Mouse (Mus musculus): Measurements from ENCODE around the gene Ppm1e.
"Not testable (repeated sequence)": the region's sequence is repeated elsewhere in the genome, so short reads cannot be mapped to it uniquely, and the experiment has no call there.

The Ppm1e gene

DNA sequence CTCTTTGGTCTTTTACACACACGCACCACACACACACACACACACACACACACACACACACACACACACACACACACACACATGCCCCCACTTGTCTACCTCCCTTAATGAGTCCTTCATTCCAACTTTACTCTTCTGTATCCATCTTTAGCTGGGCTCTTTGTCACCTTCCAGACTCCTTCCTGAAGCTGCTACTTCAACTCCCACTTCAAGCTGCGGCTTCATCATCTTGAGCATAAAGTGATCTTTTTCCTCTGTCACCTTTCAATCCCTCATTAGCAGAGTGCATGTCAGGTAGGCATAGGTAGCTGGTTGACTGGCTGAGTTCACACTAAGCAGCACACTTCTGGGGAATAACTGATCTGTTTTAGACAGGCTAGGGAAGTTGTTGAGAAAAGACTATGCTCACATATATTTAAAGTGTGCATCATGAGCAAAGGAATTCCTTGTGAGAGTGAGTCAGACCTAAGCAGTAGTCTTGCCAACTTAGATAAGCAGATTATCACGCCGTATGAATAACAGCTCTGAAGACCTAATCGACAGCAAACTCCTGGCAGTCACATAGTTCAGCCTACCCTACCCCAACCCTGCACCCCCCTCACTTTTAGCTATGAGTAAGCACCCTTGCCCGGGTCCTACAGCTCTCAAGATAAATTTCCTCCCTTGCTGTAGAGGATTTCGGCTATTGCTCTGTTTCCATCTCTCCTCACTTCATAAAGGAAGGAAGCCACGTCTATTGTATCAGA, 49.3 kb downstream of the Ppm1e start:
- peak; percentile 51 for DNase-seq (ENCODE audit: low spot score)

GRCm38 (mm10) chr11:87299066-87299465, 59.8 kb downstream of the Ppm1e start:
- DNase-seq (ENCODE audit: low spot score) = no peak

DNA sequence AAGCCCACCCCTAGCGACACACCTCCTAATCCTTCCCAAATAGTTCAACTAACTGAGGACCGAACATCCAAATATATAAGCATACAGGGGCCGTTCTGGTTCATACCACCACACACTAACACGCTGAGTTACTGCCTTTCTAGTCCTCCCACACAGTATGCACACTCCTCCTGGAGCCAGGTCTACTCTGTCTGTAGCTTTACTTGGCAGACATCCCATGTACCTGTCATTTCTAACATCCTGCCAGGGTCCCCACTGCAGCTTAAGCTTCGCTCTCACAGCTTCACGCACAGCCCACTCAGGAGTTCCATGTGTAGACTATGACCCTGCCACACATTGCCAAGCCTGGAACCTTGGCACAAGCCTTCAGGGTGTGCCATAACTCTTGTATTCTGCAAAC, 62.4 kb downstream of the Ppm1e start:
- no peak for DNase-seq (ENCODE audit: low spot score)

- no peak for DNase-seq (ENCODE audit: low spot score)
Observed at GRCm38 (mm10) chr11:87295636-87296035, 63.2 kb downstream of the Ppm1e start.

DNA sequence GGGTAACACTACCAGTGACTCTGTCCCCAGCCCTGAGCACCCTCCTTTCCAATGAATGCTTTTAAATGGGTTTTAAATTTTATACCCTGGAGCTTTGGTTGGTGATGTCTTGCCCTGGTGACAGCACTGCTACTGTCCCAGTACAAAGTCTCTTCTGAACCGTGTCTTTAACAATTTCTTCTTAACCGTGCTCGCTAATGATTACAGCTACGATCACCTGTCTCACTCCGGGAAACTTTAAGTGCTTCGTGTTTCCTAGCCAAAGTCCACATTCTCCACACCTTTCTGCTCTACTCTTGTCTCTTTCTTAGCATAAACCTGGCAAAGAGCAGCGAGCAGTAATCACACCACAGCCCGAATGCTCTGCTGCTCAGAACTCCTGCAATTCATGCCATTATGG, 69.5 kb downstream of the Ppm1e start:
- no peak for DNase-seq (ENCODE audit: low spot score)

GRCm38 (mm10) chr11:87286194-87286593, 72.6 kb downstream of the Ppm1e start:
- no peak for DNase-seq (ENCODE audit: low spot score)

- DNase-seq (ENCODE audit: low spot score) = no peak
Observed at GRCm38 (mm10) chr11:87281907-87282475, 76.8 kb downstream of the Ppm1e start.

DNA sequence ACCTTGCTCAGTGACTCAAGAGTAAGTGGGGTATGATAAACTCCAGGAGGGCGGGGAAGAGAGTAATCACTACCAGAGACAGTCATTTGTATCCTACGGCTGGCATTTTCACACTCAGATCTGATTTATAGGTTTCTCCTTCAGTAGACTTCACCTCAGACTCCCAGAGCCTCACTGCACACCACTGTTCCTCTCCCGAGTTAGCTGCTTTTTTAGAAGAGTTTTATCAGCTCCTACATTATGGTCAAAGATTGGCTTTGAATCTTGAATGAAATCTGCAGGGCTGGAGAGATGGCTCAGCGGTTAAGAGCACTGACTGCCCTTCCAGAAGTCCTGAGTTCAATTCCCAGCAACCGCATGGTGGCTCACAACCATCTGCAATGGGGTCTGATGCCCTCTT, 79.4 kb downstream of the Ppm1e start:
- DNase-seq (ENCODE audit: low spot score) = no peak

DNA sequence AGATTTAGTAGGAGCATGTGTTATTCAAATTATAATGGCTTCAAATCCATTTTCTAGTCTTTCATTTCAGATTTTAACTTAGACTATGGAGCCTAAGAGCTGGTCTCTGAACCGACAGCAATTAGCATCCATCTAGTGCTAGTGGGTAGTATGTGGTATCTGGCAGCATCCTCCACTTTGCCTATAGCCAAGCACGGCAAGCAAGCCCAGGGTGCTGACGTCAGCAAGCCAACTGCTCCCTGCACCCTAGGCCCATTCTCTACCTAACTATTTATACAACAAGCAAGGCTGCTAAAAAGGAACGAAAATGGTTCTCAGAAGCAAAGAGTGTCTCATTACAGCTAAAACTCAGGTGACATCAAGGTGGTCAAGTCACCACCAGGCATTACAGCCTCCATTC, 80.0 kb downstream of the Ppm1e start:
- DNase-seq (ENCODE audit: low spot score) = no peak

DNA sequence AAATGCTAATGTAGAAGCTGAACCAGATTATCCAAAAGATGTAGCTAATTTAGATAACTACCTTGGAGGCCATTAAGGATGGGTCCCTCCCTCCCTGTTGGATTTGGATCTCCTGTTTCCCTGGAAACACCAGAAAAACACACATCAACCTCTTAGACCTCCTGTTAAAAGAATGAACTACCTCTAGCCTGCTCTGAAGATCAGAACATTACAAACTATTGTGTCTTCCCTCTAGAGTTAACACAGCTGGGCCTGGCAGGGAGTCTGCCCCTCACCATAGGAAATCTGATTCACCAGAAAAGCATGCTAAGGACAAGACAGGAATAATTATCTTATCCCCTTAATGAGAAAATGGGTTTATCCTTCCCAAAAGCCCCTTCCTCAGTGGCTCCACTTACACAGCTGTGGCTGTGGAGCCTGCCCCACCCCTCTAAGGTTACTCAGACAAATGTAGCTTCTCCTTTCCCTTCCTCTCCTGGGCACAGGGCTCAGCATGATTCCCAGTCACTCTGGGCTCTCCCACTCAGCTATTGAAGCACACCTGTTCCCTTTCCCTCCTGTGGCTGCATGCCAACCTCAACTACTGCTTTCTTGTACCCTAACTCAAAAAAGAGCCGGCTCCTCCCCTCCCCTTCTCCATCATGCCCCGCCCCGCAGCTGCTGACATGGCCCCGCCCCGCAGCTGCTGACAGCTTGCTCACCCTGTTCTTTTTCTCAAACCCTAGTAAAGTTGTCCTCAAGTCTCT, 82.4 kb downstream of the Ppm1e start:
- DNase-seq (ENCODE audit: low spot score) = no peak

- DNase-seq (ENCODE audit: low spot score) = no peak
Observed at GRCm38 (mm10) chr11:87275420-87276048, 83.3 kb downstream of the Ppm1e start.

DNA sequence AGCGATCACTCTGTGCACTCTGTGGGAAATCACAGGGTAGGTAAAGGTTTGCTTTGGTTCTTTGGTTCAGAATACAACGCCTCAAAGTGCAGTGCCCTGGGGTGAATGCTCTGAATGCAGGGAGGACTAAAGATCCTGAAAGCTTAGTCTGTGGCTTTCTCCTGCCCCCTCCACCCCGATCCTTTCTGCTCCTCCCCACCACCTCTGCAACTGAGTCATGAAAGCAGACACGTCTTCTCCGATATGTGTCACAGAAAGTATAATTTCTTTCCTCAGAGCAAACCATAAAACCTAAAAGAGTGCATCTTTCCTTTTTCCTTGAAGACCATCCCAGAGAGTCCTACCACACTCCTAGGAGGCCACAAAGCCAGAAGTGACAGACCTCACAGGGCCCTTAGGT, 86.1 kb downstream of the Ppm1e start:
- no peak for DNase-seq (ENCODE audit: low spot score)

DNA sequence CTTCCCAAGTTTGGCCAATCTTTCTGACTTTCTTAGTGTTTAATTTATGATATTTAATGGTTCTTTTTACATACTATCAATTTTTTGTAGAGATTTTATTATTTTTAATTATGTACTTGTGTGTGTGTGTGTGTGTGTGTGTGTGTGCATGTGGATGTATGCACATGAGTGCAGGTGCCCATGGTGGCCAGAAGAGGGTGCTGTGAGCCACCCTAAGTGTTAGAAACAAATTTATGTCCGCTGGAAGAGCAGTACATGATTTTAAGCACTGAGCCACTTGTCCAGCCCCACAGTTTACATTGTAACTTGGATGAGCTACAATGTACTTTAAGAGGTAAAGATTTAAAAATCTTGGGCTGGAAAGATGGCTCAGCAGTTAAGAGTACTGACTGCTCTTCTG, 87.3 kb downstream of the Ppm1e start:
- DNase-seq (ENCODE audit: low spot score) = no peak

DNA sequence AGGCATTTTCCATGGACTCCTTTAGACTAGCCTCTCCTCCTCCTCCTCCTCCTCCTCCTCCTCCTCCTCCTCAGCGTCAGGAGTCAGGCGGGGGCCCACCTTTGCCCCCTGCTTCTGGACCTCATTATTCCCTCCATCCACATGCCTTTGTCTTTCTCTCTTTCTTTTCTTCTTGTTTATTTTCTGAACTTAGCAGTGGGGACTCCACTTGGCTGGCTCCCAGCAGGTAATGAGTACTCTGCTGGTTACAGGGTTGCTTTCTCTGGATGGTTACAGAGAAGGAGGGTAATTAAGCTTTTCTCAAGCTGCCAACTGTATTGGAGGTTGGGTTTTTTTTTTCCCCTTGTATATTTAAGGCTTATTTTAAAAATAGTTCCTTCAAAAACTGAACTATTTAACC, 87.9 kb downstream of the Ppm1e start:
- no peak for DNase-seq (ENCODE audit: low spot score)

GRCm38 (mm10) chr11:87270446-87270845, 88.4 kb downstream of the Ppm1e start:
- DNase-seq (ENCODE audit: low spot score) = no peak

- no peak for DNase-seq (ENCODE audit: low spot score)
Observed at GRCm38 (mm10) chr11:87268803-87269202, 90.0 kb downstream of the Ppm1e start.

DNA sequence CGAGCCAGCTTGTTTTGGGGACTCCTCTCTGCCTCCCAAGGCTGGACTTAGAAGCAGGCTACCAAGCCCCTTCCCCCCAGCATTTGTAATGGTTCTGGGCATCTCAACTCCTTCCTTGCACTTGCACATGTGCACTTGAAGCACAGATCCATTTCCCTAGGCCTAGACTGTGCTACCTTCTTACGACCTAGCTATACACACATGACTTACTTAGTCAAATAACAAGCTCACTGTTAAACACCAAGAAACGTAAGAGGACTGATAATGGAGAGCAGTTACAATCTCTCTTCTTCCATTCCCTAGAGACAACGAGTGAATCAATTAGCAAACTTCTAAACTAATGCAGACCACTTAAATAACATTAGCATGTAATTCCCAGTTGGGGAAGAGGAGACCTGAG, 92.6 kb downstream of the Ppm1e start:
- no peak for DNase-seq (ENCODE audit: low spot score)

DNA sequence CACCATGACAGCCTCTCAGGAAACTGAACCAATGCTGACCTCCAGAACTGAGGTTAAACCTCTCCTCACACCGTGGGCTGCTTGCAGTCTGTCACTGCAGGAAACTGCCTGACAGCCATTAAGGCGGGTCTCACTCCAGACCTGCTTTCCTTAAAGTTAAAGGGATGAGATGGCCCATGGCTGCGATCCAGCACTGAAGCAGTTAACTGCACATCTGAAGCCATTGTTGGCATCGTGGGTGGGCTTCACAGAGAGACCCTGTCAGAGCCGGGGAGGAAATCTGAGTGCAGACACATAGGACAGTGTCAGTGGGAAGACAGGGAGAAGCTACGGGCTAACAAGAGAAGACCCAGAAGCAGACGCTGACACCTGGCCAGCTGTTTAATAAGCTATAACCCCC, 94.9 kb downstream of the Ppm1e start:
- no peak for DNase-seq (ENCODE audit: low spot score)

GRCm38 (mm10) chr11:87261705-87262104, 97.1 kb downstream of the Ppm1e start:
- not testable (repeated sequence) for DNase-seq (ENCODE audit: low spot score)

DNA sequence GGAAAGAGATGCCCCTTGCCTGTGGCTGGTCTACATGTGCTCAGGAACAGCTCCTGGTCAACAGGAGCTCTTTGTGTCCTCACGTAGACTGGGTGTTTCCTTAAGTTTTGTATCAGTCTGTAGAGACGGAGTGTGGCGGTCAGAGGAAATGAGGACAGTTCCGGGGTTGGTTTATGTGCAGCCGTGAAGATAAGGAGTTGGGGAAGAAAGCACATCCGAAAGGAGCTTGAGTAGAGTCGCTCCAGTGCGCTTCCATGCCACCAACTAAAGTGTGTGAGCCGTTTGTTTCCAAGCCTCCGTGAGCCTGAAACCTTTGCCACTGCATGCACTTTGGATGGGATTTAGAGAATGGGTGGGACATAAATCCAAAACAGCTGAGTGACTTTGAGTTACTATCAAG, 99.0 kb downstream of the Ppm1e start:
- DNase-seq (ENCODE audit: low spot score) = no peak

DNA sequence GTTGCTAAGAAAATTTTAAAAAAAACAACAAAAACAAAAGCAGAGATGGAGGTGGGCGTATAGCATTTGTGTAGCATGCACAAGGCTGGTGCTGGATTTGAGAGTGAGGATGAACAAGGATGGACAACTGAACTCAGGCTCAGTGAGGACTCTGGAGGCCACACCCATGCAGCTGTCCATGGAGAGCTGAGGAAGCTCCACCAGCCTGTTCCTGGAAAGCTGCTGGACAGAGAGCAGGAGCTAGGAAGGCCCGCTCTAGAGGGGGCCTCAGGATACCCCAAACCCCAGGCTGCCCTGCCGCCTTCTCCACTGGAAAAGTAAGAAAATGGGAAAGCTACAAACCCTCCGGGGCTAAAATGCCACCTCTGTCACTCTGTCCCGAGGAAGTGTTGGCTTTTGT, 101.5 kb downstream of the Ppm1e start:
- no peak for DNase-seq (ENCODE audit: low spot score)

GRCm38 (mm10) chr11:87254149-87254548, 104.7 kb downstream of the Ppm1e start:
- no peak for DNase-seq (ENCODE audit: low spot score)

DNA sequence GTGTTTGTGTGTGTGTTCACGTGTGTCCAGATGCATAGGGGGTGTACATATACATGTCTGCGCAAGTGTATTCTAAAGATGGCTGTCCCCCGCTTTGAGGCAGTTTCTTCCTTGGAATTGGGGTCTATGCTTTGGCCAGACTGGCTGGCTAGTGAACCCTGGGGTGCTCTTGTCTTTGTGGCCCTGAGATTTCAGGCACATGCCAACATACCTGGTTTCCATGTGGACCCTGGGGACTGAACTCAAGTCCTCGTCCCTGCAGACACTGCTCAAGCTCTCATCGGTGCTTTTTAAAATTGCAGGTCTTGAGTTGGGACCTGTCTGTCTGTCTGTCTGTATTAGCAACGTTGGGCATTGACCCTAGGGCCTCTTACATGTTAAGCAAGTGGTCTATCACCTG, 105.5 kb downstream of the Ppm1e start:
- DNase-seq (ENCODE audit: low spot score) = no peak

Measured in ovary, adult 18-20 months (tissue).